Mouse (Mus musculus): ENCODE data around the gene Ogfod1. TPM values are rescaled to one million over a fixed set of nuclear protein-coding genes. Genes with fewer than 3 reads are reported as not detected.

The Ogfod1 gene
- polyA plus RNA-seq, 1 experiment: 31.9 TPM

DNA sequence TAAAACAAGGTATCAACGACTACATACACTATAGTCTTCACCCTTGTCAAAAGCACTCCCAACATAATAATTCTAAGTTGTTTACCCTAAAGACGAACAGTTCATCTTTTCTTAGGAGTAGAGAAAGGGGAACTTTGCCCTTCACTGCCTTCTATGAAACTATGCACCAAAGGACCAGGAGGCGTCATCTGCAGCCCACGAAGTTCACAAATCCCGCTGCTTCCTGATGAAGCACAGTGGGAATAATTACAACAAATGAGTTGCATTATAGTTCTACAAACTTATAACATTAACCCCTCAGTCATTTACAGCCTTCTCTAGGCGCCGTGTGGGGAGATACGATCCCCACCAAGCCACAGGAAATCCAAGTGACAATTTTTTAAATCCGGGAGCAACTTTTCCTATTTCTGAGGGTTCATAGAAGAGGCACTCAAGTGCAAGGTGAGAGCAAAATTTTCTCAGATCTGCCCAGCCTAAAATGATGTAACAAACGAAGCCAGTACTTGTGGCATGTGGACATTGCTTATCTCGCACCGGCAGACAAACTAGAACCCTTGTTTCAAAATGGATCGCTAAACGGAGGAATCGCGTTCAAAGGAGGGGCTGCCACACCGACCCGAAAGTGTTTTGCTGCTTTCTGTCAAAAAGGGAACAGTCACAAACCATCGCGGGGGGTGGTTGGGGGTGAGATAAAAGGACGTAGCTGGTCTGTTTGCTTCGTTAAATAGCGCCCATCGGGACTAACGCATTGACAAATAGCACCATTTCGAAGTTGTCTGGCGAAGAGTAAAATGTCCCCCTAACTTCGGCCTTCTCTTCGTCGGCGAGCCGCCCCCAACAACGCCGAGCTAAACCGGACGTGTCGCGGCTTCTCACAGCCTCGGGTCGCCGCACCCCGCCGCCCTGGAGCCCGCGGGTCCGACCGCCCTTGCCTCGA lies 25.7 kb upstream of the Ogfod1 start:
- no peaks in the 10 kb centered on the region for H3K9me3 ChIP-seq (replicated peaks; ENCODE audit: control insufficient read depth, insufficient read depth, low read length, poor library complexity, severe bottlenecking)
- H3K9ac ChIP-seq (ENCODE audit: low read depth, poor library complexity, severe bottlenecking): peak overlapping the region; percentile 94
- H3K4me3 ChIP-seq (ENCODE audit: low read depth, low read length): peak overlapping the region; percentile 69
- H3K27me3 ChIP-seq (ENCODE audit: control insufficient read depth, insufficient read depth, low read length, poor library complexity, severe bottlenecking): peaks cover 2% of the 10 kb centered on the region
- H3K4me1 ChIP-seq (ENCODE audit: control insufficient read depth, insufficient read depth, low read length): peaks cover 2% of the 10 kb centered on the region
- TF ChIP-seq POLR2A (IDR thresholded peaks at IDR 0.05; ENCODE audit: insufficient read depth, low read length) (no peak), EP300 (IDR thresholded peaks at IDR 0.05; ENCODE audit: insufficient read depth, low read depth, low read length) (no peak), CTCF (IDR thresholded peaks at IDR 0.05; ENCODE audit: low read depth, low read length) (no peak)
- no peak overlapping the region for H3K27ac ChIP-seq (ENCODE audit: insufficient read depth, low read length)
- H3K36me3 ChIP-seq (ENCODE audit: control insufficient read depth, insufficient read depth, low read length, poor library complexity, severe bottlenecking): no peaks in the 10 kb centered on the region

DNA sequence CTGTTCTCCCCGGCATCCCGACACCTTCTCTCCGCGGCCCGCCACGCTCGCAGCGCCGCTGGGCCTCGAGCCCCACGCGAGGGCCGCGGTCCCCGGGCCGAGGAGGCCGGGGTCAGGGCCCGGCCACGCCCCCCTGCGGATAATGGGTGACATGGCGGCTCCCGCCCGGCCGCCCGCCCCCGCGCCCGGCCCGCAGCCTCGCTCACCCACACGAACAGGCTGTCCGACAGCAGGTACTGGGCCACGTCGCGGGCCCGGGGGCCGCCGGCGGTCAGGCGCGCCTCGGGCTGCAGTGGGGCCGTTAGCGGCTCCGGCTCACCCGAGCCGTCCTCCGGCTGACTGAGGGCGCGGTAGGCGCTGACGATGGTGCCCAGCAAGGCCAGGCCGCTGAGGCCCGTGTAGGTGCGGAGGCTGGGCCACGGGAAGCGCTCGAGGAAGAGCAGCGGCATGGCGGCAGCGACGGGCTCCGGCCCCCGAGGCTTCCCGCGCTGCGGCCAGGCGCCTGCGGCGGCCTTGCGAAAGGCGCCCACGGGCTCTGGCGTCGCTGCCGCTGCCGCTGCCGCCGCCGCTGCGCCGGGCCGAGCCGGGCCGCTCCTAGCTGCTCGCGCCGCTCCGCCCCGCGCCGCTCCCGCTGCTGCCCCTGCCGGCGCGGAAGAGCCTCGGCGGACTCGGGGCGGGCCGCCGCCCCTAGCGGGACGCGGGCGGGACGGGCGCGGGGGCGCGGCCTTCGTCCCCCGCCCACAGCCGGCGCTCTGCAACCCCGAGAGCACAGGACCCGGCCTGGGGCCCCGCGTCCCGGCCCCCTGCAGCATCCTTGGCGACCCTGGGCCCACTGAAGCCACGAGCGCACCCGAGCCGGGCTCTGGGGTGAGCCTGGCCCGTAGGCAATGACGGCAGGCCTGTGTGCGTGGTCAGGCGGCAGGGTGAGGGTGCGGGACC lies 24.7 kb upstream of the Ogfod1 start, which contains the start of gene Amfr:
TSS of gene Amfr (minus strand) at position 830 of the 939 bp plus-strand sequence.
- no peak for TF ChIP-seq EP300 (IDR thresholded peaks at IDR 0.05; ENCODE audit: insufficient read depth, low read depth, low read length)
- TF ChIP-seq CTCF (IDR thresholded peaks at IDR 0.05; ENCODE audit: low read depth, low read length): no peak
- TF ChIP-seq POLR2A (IDR thresholded peaks at IDR 0.05; ENCODE audit: insufficient read depth, low read length): no peak
- Histone ChIP-seq H3K4me1 (ENCODE audit: control insufficient read depth, insufficient read depth, low read length) (peaks cover 2% of the 10 kb centered on the region), H3K27me3 (ENCODE audit: control insufficient read depth, insufficient read depth, low read length, poor library complexity, severe bottlenecking) (peaks cover 2% of the 10 kb centered on the region), H3K27ac (ENCODE audit: insufficient read depth, low read length) (no peak within 1 kb of the TSS), H3K4me3 (ENCODE audit: low read depth, low read length) (peak within 1 kb of the TSS; percentile 94), H3K36me3 (ENCODE audit: control insufficient read depth, insufficient read depth, low read length, poor library complexity, severe bottlenecking) (no peaks in the 10 kb centered on the region), H3K9me3 (replicated peaks; ENCODE audit: control insufficient read depth, insufficient read depth, low read length, poor library complexity, severe bottlenecking) (no peaks in the 10 kb centered on the region), H3K9ac (ENCODE audit: low read depth, poor library complexity, severe bottlenecking) (peak within 1 kb of the TSS; percentile 94)

DNA sequence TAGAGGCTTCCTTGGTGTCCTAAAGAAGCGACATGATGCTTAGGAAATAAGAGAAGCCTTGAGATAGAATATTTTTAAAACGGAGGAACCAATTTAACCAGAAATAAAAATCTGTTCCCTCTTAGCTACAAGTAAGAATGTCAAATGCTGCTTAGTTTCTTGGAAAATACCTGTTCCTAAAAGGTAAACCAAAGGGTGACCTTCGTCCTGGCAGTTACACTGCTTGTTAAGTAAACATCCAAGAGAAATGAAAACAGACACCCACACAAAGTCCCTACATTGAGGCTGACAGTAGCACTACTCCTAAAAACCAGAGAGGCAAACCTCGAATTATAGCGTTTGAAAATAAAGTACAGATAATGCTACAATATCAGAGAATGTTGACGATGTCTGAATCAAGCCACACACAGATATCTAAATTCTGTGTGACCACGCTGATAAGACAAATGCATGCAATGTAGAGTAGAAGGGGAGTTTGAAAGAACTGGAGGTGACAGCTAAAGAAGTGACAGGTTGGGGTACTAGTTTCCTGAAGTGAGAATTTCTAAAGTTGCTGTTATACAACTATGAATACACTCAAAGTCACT lies 23.9 kb upstream of the Ogfod1 start:
- Histone ChIP-seq H3K9me3 (replicated peaks; ENCODE audit: control insufficient read depth, insufficient read depth, low read length, poor library complexity, severe bottlenecking) (no peaks in the 10 kb centered on the region), H3K4me1 (ENCODE audit: control insufficient read depth, insufficient read depth, low read length) (peaks cover 2% of the 10 kb centered on the region), H3K27ac (ENCODE audit: insufficient read depth, low read length) (no peak overlapping the region), H3K27me3 (ENCODE audit: control insufficient read depth, insufficient read depth, low read length, poor library complexity, severe bottlenecking) (peaks cover 2% of the 10 kb centered on the region), H3K9ac (ENCODE audit: low read depth, poor library complexity, severe bottlenecking) (peak overlapping the region; percentile 94), H3K4me3 (ENCODE audit: low read depth, low read length) (peak overlapping the region; percentile 94), H3K36me3 (ENCODE audit: control insufficient read depth, insufficient read depth, low read length, poor library complexity, severe bottlenecking) (no peaks in the 10 kb centered on the region)
- TF ChIP-seq EP300 (IDR thresholded peaks at IDR 0.05; ENCODE audit: insufficient read depth, low read depth, low read length) (no peak), POLR2A (IDR thresholded peaks at IDR 0.05; ENCODE audit: insufficient read depth, low read length) (no peak), CTCF (IDR thresholded peaks at IDR 0.05; ENCODE audit: low read depth, low read length) (no peak)

DNA sequence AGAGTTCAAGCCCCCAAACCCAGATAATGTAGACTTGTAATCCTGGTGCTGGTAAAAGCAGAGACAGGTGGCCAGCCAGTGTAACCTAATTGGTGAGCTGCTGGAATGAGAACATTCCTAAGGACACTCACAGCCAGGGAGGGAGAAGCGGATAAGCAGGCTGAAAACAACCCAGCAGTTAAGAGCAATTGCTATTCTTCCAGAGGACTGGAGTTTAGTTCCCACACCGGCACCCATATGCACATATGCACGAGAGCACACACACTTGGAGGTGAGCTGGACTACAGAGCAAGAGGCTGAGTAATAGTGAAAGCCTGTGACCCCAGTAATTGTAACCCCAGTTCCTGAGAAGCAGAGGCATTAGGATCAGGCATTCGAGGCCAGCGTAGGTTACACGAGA lies 13.1 kb upstream of the Ogfod1 start:
- Histone ChIP-seq H3K9ac (ENCODE audit: low read depth, poor library complexity, severe bottlenecking) (no peak overlapping the region), H3K36me3 (ENCODE audit: control insufficient read depth, insufficient read depth, low read length, poor library complexity, severe bottlenecking) (peaks cover 77% of the 10 kb centered on the region), H3K9me3 (replicated peaks; ENCODE audit: control insufficient read depth, insufficient read depth, low read length, poor library complexity, severe bottlenecking) (no peaks in the 10 kb centered on the region), H3K27ac (ENCODE audit: insufficient read depth, low read length) (no peak overlapping the region), H3K4me1 (ENCODE audit: control insufficient read depth, insufficient read depth, low read length) (no peaks in the 10 kb centered on the region), H3K27me3 (ENCODE audit: control insufficient read depth, insufficient read depth, low read length, poor library complexity, severe bottlenecking) (no peaks in the 10 kb centered on the region), H3K4me3 (ENCODE audit: low read depth, low read length) (no peak overlapping the region)
- TF ChIP-seq EP300 (IDR thresholded peaks at IDR 0.05; ENCODE audit: insufficient read depth, low read depth, low read length) (no peak), CTCF (IDR thresholded peaks at IDR 0.05; ENCODE audit: low read depth, low read length) (no peak), POLR2A (IDR thresholded peaks at IDR 0.05; ENCODE audit: insufficient read depth, low read length) (no peak)

DNA sequence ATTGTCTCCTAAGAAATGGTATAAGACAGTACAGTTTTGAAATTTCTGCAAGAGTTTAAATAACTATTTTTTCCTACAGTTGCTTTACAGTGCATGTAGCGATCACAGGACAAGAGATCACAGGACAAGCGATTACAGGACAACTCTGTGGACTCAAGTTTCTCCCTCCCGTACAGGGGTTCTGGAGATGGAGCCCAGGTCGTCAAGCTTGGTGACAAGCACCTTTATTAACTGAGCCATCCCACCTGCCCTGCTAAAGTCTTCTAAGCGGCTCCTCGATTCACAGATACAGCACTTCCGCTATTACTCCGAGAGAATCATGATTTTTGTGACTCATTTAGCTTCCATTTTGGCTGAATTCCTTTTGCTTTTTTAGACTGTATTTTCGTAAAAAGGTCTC lies 7.3 kb upstream of the Ogfod1 start:
- no peak for TF ChIP-seq EP300 (IDR thresholded peaks at IDR 0.05; ENCODE audit: insufficient read depth, low read depth, low read length)
- no peak for TF ChIP-seq CTCF (IDR thresholded peaks at IDR 0.05; ENCODE audit: low read depth, low read length)
- no peak for TF ChIP-seq POLR2A (IDR thresholded peaks at IDR 0.05; ENCODE audit: insufficient read depth, low read length)
- Histone ChIP-seq H3K36me3 (ENCODE audit: control insufficient read depth, insufficient read depth, low read length, poor library complexity, severe bottlenecking) (peaks cover 70% of the 10 kb centered on the region), H3K27me3 (ENCODE audit: control insufficient read depth, insufficient read depth, low read length, poor library complexity, severe bottlenecking) (no peaks in the 10 kb centered on the region)

More for the DNA sequence above, 7.3 kb upstream of the Ogfod1 start:
- no peak overlapping the region for H3K27ac ChIP-seq (ENCODE audit: insufficient read depth, low read length)
- peaks cover 1% of the 10 kb centered on the region for H3K4me1 ChIP-seq (ENCODE audit: control insufficient read depth, insufficient read depth, low read length)
- no peak overlapping the region for H3K9ac ChIP-seq (ENCODE audit: low read depth, poor library complexity, severe bottlenecking)
- no peak overlapping the region for H3K4me3 ChIP-seq (ENCODE audit: low read depth, low read length)
- H3K9me3 ChIP-seq (replicated peaks; ENCODE audit: control insufficient read depth, insufficient read depth, low read length, poor library complexity, severe bottlenecking): no peaks in the 10 kb centered on the region

Measured in ES-Bruce4 (cell line).